Mouse (Mus musculus) telencephalon, adult 2 months (tissue): ENCODE data around the gene Opn4.

ENCODE experiments used
- DNase-seq: peaks from one replicate; pipeline ENCODE4 v3.0.0-alpha.2; 2011; ENCODE audit warnings: low read depth, low spot score

Opn4 gene

DNA sequence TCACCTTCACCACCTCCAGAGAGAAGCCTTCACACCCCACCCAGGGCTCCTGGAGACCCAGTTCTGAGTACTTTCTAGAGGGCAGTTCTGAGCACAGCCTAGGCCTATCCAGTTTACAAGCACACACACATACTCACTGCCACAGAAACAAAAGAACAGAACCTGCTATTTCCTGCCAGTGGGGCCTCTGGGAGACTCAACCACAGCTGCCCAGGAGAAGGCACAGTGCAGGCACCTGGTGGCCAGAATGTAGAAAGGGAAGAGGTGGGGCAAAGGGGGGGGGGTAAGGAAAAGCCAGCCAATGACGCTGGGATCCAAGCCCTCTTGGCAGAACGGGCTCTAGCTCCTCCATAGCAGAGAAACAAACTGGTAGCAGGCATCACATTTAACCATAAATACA is 37.5 kb downstream of the Opn4 start:
- no peak for DNase-seq

DNA sequence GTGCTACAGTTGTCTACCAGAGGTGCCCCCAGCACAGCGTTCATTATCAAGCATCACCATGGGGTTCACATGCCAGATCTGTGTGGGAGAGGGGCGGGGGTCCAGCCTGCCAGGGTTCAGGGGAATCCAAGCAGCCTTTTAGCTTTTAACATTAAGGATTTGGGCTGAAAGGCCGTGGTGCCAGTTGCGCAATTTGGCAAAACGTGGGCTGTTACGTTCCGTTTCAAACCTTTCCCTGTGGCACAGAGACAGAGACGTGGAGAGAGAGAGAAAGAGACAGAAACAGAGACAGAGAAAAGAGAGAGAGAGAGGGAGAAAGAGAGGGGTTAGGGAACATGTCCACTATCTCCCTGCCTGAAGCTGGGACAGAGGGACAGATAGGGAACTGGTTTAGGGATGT is 38.3 kb downstream of the Opn4 start:
- DNase-seq, result no peak

DNA sequence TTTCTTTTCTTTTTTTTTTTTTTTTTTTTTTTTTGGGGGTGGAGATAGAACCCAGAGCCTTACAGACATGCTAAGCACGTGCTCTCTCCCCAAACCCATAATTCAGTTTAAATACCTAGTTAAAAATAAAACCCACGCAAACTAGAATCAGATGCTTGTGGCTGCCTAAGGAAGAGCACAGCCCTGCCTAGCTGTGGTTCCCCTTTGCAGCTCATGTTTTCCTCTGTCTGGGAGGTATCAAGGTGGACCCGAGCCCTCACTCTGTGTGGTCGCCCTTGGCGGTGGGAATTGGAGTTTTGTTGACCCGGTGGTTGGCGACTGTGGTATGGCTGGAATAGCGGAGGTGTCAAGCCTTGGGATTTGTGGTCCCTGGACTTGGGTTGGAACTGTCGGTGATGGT is 41.0 kb downstream of the Opn4 start:
- no peak for DNase-seq

DNA sequence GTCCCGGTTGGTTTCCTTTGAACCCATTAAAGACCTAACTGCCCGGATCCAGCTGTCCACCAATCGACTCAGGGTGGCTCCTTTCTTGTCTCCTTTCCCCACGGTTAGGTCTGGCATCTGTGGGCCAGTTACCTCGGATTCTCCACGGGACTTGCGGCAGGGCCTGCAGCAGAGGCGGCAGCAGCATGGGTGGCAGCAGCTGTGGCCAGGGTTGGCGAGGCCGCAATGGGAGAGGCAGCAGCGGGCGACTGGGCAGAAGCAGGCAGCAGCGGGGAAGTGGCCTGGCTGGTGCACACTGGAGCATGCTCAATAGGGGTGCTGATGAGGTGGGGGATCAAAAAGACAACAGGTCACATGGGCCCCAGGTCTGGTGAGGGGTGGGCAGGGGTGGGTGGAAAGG is 44.7 kb downstream of the Opn4 start:
- DNase-seq, result no peak

DNA sequence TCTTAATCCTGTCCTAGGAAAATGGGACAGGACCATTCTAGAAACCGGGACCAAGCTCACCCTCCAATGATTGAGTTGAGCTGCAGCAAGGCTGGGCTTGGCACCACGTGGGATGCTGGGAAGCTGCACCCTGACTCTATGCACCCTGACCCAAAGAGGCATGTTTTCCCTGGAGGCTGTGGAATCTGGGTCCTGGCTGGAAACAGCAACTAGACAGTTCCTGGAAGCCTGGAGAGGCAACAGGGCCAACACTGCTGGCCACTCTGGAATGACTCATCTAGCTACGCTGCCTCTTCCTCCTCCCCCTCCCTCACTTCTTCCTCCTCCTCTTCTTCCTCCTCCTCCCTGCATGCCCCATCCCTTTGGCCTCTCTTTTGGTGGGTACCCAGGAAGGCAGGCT is 45.9 kb downstream of the Opn4 start:
- DNase-seq, result no peak

DNA sequence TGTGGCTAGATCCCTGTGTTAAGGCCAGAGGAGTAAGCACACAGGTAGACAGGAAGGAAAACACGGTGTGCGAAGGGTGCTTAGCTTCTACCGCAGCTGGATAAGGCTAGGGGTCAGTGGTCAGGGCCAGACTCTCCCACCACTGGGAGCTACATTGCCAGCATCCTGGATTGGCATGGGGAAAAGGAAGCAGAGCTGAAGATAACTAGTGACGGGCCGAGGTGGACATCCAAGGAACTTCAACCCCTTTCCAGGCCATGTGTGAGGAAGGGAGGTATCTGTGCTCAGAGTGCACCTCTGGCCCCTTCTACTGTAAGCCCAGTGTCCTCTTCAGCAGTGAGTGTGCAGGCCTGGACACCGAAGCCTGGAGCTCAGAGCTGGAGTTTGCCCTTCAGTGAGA is 46.5 kb downstream of the Opn4 start:
- DNase-seq, result no peak

DNA sequence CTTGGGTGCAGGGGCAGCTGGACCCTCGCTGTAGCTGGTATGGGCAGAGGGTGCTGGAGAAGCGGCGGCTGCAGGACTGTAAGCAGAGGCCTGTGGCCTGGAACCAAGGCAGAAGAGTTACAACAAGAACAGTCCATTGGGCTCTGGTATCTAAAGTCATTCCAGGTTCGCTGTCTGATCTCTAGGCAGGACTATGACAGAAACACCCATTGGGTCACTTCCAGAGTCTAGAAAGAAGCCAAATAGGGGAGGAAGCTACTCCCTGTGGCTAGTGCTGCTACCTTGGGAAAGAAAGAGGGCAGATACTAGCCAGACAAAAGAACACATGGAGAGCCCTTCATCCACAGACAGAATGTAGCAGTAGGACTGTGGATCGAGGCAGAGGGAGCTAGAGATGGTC is 47.7 kb downstream of the Opn4 start:
- no peak for DNase-seq

DNA sequence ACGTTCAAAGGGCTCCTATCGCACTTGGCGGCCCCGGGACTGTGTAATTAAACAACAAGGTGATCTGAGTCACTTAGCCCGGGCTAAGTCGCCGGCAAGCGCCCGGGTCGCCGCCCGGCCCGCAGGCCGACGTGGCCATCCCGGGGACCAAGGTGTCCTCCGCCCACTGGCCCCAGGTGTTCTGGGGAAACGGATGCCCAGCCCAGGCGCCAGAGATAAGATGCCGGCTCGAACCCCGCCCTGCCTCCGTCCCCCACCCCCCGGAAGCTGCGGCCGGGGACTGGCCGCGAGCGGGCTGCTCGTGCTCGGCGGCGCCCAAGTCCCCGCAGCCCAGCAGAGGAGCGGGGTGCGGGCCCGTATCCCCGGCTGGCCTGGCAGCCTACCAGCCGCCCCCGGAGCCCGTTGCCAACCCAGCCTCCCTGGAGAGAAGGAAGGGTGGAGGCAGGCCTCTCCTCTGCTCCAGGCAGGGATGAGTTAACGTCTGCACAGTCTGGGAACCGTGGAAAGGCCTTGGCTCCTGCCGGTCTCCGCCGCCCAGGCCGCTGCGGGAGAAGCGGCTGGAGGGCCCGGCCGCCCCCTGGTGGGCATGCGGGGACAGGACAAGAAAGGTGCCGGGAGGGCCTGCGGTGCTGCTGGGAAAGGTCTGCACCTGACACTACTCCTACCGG is 50.8 kb downstream of the Opn4 start:
- peak; percentile 64 for DNase-seq

DNA sequence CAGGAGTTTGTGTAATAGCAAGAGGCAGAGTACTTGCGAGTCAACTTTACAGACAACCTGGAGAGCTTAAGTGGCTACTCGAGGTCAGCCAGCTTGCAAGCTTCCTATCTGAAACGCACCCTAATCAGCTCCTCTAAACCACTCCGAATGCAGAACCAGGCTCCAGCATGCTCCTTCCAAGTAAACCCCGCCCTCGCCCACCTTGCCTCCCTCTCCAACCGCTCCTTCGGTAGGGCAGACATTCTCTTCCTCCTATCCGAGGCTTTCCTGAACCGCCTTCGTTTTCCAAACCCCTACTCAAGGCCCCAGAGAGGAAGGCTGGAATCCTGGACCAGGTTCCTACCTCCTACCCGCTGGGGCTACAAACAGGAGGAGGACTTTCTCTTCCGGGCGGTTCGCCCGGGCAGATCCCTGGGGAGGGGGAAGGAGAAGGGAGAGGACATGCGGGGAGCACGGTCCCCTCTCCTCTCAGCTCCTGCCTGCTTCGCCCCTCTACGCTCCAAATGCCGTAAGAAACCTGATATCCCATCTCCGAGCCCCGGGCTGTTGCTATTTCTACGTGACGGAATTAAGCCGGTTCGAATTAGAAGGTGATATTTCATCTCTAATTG is 51.4 kb downstream of the Opn4 start:
- DNase-seq, result peak; percentile 68

DNA sequence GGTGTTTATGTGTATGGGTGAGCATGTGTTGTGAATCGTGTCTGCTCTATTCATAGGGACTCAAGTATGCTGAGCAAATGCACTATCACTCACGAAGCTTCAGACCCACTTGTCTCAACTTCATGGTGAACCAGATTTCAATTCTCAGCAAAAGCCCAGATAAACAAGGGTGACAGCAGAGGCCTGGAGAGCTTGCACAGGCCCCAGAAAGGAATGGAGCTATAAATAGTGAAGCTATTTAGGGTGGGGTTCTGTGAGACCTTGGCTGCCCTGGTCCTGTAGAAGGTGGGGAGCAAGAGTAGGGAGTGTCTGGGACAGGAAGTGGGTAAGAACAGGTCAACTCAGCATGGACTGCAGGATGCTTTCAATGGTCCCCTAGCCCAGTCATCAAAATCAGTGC is 55.4 kb downstream of the Opn4 start:
- no peak for DNase-seq

DNA sequence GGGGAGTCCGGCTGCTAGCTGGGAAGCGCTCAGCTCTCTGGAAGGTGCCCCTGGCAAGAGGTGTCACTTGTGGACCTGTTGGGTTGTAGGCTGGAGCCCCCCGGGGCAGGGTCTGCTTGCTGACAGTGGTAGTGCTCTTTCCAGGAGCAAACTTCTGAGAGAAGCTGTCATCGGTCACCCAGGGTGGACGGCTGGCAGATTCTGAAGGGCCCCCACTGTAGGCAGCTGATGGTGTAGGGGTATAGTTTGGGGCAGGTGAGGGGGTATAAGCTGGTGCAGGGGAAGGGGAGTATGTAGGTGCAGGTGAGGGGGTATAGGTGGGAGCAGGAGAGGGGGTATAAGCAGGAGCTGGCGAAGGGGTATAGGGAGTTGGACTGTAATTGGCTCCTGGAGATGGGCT is 55.9 kb downstream of the Opn4 start:
- DNase-seq, result no peak

DNA sequence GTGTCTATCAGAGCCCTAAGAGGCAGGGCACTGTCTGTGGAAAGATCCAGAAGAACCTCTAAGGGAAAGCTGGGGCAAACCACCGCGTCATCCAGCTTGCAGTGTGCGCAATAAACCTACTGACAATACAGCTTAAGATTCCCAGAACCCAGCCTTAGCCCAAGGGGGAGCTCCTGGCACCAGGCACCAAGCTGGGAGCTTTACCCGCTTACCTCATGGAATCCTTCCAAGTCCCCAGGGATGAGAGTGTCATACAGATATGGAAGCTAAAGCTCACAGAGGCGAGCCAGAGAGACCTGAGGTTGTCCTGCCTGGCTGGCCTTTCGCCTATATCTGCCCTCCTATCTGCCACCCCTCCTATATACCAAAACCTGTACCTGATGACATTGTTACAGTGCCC is 56.3 kb downstream of the Opn4 start:
- DNase-seq, result no peak

DNA sequence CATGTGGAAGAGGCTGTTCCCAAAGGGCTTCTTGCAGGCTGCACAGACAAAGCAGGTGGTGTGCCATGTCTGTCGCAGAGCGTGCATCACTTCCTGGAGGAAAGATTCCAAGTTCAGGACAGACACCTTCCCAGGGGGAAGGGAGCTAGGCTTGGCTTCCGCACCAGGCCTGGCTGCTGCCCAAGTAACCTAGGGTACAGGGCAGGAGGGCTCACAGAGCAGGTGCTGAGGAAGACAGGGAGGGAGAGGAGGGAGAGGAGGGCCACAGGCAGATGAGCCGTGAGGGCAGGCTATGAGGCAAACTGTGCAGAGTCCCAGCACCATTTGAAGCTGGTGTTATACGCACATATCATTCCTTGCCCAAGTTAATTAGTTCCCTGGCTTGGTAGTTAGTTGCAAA is 58.0 kb downstream of the Opn4 start:
- DNase-seq, result no peak

DNA sequence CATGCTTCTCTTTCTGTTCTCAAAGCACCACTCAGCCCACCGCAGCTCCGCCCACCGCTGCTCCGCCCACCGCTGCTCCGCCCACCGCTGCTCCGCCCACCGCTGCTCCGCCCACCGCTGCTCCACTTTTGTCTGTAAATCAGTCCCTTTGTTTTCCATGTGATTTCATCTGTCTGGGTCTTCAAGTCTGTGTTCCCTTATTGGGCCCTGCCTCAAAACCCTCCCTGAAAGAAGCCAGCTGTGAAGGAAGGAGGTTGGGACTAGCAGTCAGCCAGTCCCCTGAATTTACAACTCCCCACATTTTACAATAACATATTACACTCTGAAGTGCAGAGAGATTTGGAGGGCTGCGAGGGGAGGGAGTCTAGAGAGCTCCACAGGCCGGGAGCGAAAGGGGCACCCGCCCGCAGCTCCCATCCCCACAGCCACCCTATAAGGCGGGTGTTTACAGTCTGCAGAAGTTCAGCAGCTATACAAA is 59.2 kb downstream of the Opn4 start:
- DNase-seq, result no peak
